Mouse (Mus musculus) erythroblast, embryonic 14.5 days (primary cell): ENCODE measurements around the gene Cbarp.

Source experiments
- GATA1 ChIP-seq: IDR thresholded peaks from 2 replicates; pipeline ENCODE4 v1.6.1; 2012; ENCODE audit warnings: low read length, inconsistent platforms, mixed read lengths
- TAL1 ChIP-seq: IDR thresholded peaks from 3 replicates; pipeline ENCODE4 v1.6.1; 2012; ENCODE audit warnings: low read length, inconsistent platforms, mixed read lengths

DNA sequence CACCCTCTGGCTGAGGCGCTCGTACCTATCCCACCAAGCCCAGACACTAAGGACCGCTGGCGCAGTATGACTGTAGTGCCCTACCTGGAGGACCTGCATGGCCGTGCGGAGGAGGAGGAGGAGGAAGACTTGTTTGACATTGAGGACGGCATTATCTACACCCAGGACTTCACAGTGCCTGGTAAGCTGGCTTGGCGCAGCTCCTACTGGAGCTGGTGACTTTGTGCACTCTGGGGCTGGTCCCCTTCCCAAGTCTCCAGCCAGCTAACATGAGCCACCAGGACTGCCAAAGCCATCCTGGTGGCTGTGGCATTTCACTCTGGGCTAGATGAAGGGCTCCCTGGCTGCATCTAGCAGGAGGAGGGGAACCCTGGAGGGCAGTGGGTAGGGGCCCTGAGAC lies 12.7 kb downstream of the Cbarp start:
- TF ChIP-seq GATA1 = no peak
- TF ChIP-seq TAL1 = no peak
